Mouse (Mus musculus): Measurements from ENCODE around the gene Lrrc61. TPM values are rescaled to one million over a fixed set of nuclear protein-coding genes. Genes with fewer than 3 reads are reported as not detected.

The Lrrc61 gene
- polyA plus RNA-seq, 1 experiment from 2014 or later: 6.6 TPM

DNA sequence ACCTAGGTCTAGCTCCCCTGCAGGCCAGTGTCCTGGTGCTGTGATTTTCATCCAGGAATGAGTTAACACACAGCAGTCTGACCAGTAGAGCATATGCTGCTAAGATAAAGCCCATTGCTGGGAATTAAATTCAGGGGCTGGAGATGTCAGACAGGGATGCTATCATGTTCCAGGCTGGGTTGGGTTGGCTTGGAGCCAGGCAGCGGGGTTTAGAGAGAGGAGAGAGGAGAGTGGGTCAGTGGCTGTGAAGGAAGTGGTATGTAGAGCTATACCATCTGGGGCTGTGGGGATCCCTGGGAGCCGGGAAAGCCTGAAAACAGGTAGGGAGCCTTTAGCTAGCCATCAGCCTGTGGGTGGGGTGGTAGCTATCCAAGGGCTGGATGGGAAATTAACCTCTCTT, 23.7 kb upstream of the Lrrc61 start:
- no peak overlapping the region for H3K9ac ChIP-seq (ENCODE audit: low read depth, low read length)
- no peak overlapping the region for H3K4me2 ChIP-seq
- no peaks in the 10 kb centered on the region for H3K9me3 ChIP-seq (replicated peaks; ENCODE audit: control insufficient read depth, low read length)
- H3K27me3 ChIP-seq (ENCODE audit: control insufficient read depth, insufficient read depth, low read length): no peaks in the 10 kb centered on the region
- H3K36me3 ChIP-seq (ENCODE audit: control insufficient read depth, insufficient read depth, low read length): no peaks in the 10 kb centered on the region
- 59% methylated on average over 2 of the region's 2 CpGs for WGBS (ENCODE audit: insufficient replicate concordance)
- peaks cover 6% of the 10 kb centered on the region for H3K4me1 ChIP-seq (ENCODE audit: control insufficient read depth, insufficient read depth, low read length)
- H3K4me3 ChIP-seq (ENCODE audit: low read depth, low read length): no peak overlapping the region
- ATAC-seq (replicated peaks; ENCODE audit: insufficient number of reproducible peaks, low FRiP score, low TSS enrichment): no peak; the same call in 1 of the 2 replicates
- H3K27ac ChIP-seq (ENCODE audit: low read depth, low read length): no peak overlapping the region

DNA sequence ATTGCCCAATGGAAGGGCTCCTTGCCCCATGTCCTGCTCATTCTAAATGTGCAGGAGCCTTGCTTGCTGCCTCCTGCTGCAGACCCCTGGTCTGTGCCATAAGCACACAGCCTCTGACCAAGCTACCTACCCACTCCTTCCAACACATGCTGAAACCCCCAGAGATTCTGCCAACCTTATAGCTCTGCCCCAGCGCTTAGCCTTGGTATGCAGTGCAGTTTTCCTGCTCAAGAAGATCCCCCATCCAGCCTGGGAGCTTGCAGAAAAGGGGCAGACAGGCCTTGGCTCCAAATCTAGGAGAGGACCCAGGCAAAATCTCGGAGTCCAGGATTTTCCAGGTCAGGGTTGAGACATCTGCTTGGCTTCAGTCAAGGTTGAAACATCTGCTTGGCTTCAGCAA, 21.1 kb upstream of the Lrrc61 start:
- H3K27me3 ChIP-seq (ENCODE audit: control insufficient read depth, insufficient read depth, low read length): no peaks in the 10 kb centered on the region
- H3K27ac ChIP-seq (ENCODE audit: low read depth, low read length): no peak overlapping the region
- H3K36me3 ChIP-seq (ENCODE audit: control insufficient read depth, insufficient read depth, low read length): no peaks in the 10 kb centered on the region
- no peak overlapping the region for H3K9ac ChIP-seq (ENCODE audit: low read depth, low read length)
- 63% methylated on average over 2 of the region's 2 CpGs for WGBS (ENCODE audit: insufficient replicate concordance)
- H3K9me3 ChIP-seq (replicated peaks; ENCODE audit: control insufficient read depth, low read length): no peaks in the 10 kb centered on the region
- H3K4me3 ChIP-seq (ENCODE audit: low read depth, low read length): no peak overlapping the region
- H3K4me2 ChIP-seq: no peak overlapping the region
- no peak for ATAC-seq (replicated peaks; ENCODE audit: insufficient number of reproducible peaks, low FRiP score, low TSS enrichment)
- peaks cover 6% of the 10 kb centered on the region; the same call in 1 of the 2 replicates for H3K4me1 ChIP-seq (ENCODE audit: control insufficient read depth, insufficient read depth, low read length)

DNA sequence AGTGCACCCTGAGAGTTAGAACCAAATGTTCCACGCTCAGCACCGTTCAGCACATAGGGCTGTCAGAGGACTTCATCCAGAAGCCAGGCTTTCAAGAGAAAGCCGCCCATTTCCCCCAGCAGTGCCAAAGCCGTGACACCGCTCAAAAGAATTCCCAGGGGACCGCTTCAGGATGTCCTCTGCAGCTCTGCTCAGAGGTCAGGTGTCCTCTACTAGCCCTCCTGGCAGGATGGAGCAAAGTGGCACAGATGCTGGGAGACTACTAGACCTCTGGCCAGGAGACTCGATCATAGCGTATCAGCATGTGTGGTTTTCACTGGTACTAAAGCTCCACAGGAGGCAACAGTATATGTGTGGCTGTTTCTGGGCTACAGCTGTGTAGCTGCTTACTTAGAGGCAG, 19.7 kb upstream of the Lrrc61 start:
- ATAC-seq (replicated peaks; ENCODE audit: insufficient number of reproducible peaks, low FRiP score, low TSS enrichment): no peak
- no peaks in the 10 kb centered on the region for H3K36me3 ChIP-seq (ENCODE audit: control insufficient read depth, insufficient read depth, low read length)
- H3K4me3 ChIP-seq (ENCODE audit: low read depth, low read length): no peak overlapping the region
- 75% methylated on average over 8 of the region's 8 CpGs for WGBS (ENCODE audit: insufficient replicate concordance)
- H3K27me3 ChIP-seq (ENCODE audit: control insufficient read depth, insufficient read depth, low read length): no peaks in the 10 kb centered on the region
- H3K9me3 ChIP-seq (replicated peaks; ENCODE audit: control insufficient read depth, low read length): no peaks in the 10 kb centered on the region
- H3K27ac ChIP-seq (ENCODE audit: low read depth, low read length): no peak overlapping the region
- H3K4me1 ChIP-seq (ENCODE audit: control insufficient read depth, insufficient read depth, low read length): peaks cover 6% of the 10 kb centered on the region; the same call in 1 of the 2 replicates
- H3K4me2 ChIP-seq: no peak overlapping the region
- no peak overlapping the region for H3K9ac ChIP-seq (ENCODE audit: low read depth, low read length)

DNA sequence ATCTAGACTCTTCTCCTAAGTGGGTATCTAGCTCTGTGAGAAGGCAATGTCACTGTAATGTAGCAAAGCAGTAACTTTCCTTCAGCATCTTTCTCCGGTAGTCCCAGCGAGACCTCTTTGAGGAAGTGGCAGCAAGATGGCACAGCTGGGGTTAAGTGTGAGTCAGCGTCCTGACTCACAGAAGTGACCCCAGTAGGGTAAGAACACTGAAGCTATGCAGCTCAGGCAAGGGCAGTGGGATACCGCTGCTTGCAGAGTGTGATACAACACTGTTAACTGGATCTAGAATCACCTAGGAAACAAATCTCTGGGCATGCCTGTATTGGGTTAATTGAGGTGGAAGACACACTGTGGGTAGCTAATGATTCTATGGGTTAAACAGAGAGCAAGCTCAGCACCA, 18.5 kb upstream of the Lrrc61 start:
- no peak overlapping the region for H3K9ac ChIP-seq (ENCODE audit: low read depth, low read length)
- H3K27ac ChIP-seq (ENCODE audit: low read depth, low read length): no peak overlapping the region
- H3K9me3 ChIP-seq (replicated peaks; ENCODE audit: control insufficient read depth, low read length): no peaks in the 10 kb centered on the region
- H3K4me1 ChIP-seq (ENCODE audit: control insufficient read depth, insufficient read depth, low read length): peaks cover 3% of the 10 kb centered on the region; the same call in 1 of the 2 replicates
- no peak for ATAC-seq (replicated peaks; ENCODE audit: insufficient number of reproducible peaks, low FRiP score, low TSS enrichment)
- H3K36me3 ChIP-seq (ENCODE audit: control insufficient read depth, insufficient read depth, low read length): no peaks in the 10 kb centered on the region
- WGBS (ENCODE audit: insufficient replicate concordance): 63% methylated on average over 4 of the region's 4 CpGs
- H3K4me2 ChIP-seq: no peak overlapping the region
- H3K4me3 ChIP-seq (ENCODE audit: low read depth, low read length): no peak overlapping the region
- no peaks in the 10 kb centered on the region for H3K27me3 ChIP-seq (ENCODE audit: control insufficient read depth, insufficient read depth, low read length)

DNA sequence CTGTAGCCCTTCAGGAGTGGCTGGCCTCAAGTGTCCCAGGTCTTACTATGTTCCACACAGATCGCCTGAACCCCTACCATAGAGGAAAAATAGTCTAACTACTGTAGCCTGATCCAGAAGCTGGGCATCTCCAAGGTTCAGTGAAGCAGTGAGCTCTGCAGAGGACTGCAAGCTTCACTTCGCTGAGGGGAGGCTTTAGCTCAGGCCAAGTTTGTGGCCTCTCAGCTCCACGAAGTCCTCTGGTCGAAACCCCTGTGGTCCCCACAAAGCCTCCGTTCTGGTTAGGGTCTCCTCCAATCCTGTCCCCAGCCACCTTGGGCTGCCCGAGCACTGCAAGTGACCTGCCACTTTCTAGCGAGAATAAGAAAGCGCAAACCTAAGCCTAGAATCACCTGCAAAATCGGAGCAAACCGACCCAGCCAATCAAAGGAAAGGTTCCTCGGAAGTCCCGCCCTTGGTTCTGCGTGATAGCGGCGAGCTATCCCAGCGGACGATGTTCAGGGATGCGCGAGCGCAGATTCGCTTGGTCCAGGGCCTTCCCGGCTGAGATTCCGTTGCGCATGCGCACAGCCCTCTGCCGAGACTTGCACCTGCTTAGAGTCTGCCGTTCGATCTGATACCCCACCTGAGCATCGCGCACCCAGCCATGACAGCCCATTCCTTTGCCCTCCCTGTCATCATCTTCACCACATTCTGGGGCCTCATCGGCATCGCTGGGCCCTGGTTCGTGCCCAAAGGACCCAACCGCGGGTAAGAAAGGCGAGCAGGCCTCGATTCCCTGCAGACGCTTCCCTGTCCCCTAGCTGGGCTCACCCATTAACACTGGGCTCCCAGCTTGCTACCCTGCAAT, 17.3 kb upstream of the Lrrc61 start, which contains the start of gene Atp6v0e2:
Atp6v0e2 (plus strand) TSS at position 511 of the 850 bp plus-strand sequence.
- peak within 1 kb of the TSS; percentile 73 for H3K4me2 ChIP-seq
- ATAC-seq (replicated peaks; ENCODE audit: insufficient number of reproducible peaks, low FRiP score, low TSS enrichment): no peak; the same call in 1 of the 2 replicates
- H3K9ac ChIP-seq (ENCODE audit: low read depth, low read length): peak within 1 kb of the TSS; percentile 61
- H3K27me3 ChIP-seq (ENCODE audit: control insufficient read depth, insufficient read depth, low read length): no peaks in the 10 kb centered on the region
- 8% methylated on average over 38 of the region's 38 CpGs for WGBS (ENCODE audit: insufficient replicate concordance)
- no peaks in the 10 kb centered on the region for H3K4me1 ChIP-seq (ENCODE audit: control insufficient read depth, insufficient read depth, low read length)
- peak within 1 kb of the TSS; percentile 44 for H3K4me3 ChIP-seq (ENCODE audit: low read depth, low read length)
- no peaks in the 10 kb centered on the region for H3K36me3 ChIP-seq (ENCODE audit: control insufficient read depth, insufficient read depth, low read length)
- no peak within 1 kb of the TSS for H3K27ac ChIP-seq (ENCODE audit: low read depth, low read length)
- no peaks in the 10 kb centered on the region for H3K9me3 ChIP-seq (replicated peaks; ENCODE audit: control insufficient read depth, low read length)

DNA sequence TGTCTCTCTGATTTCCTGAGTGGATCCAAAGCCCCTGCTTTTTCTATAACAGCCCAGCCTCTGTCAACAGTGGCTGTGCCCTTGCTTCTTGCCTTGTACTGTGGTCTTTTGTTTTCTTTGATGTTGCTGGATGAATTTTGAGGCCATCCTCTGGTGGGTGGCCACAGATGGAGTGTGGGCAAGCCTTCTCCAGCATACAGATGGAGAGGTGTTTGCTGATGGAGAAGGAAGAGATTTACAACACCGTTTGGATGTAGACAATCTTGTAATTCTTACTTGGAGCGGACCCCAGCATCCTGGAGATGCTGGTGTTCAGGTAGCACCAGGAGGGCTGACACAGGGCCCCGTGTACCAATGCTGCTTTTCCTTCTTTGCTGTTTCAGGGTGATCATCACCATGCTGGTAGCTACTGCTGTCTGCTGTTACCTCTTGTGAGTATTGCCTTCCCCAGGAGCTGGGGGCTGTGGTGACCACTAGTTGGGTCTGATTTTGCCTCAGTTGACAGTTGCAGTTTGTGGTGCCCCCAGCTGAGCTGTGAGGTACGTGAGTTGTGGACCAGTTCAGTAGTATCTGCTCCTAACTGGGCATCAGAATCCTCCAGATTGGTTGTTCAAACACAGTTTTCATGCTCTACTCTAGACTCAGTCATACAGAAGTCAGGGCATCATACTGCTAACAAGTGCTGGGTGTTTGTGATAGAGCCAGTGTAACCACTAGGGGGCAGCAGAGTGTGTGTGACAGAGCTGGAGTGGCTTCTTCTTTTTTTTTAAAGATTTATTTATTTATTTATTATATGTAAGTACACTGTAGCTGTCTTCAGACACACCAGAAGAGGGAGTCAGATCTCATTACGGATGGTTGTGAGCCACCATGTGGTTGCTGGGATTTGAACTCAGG, 15.5 kb upstream of the Lrrc61 start:
- Histone ChIP-seq H3K9ac (ENCODE audit: low read depth, low read length) (no peak overlapping the region), H3K4me3 (ENCODE audit: low read depth, low read length) (no peak overlapping the region), H3K4me2 (no peak overlapping the region), H3K4me1 (ENCODE audit: control insufficient read depth, insufficient read depth, low read length) (no peaks in the 10 kb centered on the region), H3K9me3 (replicated peaks; ENCODE audit: control insufficient read depth, low read length) (no peaks in the 10 kb centered on the region), H3K27me3 (ENCODE audit: control insufficient read depth, insufficient read depth, low read length) (no peaks in the 10 kb centered on the region), H3K27ac (ENCODE audit: low read depth, low read length) (no peak overlapping the region), H3K36me3 (ENCODE audit: control insufficient read depth, insufficient read depth, low read length) (no peaks in the 10 kb centered on the region)
- ATAC-seq (replicated peaks; ENCODE audit: insufficient number of reproducible peaks, low FRiP score, low TSS enrichment): no peak
- 65% methylated on average over 5 of the region's 5 CpGs for WGBS (ENCODE audit: insufficient replicate concordance)

DNA sequence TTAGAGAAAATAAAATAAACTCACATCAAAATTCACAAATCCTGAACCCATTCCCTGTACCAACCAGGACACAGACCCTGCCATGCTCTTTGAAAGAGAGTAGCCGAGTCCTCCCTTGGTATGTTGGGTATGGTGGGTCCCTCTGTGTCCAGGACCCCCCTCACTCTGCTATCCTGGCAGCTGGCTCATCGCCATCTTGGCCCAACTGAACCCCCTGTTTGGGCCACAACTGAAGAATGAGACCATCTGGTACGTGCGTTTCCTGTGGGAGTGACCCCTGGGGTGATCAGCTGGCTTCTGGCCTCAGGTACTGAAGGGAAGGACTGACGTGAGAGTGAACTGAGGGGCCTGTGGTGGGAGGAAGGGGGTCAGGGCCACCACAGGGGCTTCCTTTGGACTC, 14.7 kb upstream of the Lrrc61 start:
- no peak overlapping the region for H3K4me2 ChIP-seq
- H3K27ac ChIP-seq (ENCODE audit: low read depth, low read length): no peak overlapping the region
- no peak overlapping the region for H3K4me3 ChIP-seq (ENCODE audit: low read depth, low read length)
- ATAC-seq (replicated peaks; ENCODE audit: insufficient number of reproducible peaks, low FRiP score, low TSS enrichment): no peak
- H3K36me3 ChIP-seq (ENCODE audit: control insufficient read depth, insufficient read depth, low read length): no peaks in the 10 kb centered on the region
- WGBS (ENCODE audit: insufficient replicate concordance): 68% methylated on average over 5 of the region's 5 CpGs
- H3K9ac ChIP-seq (ENCODE audit: low read depth, low read length): no peak overlapping the region
- no peaks in the 10 kb centered on the region for H3K27me3 ChIP-seq (ENCODE audit: control insufficient read depth, insufficient read depth, low read length)
- no peaks in the 10 kb centered on the region for H3K4me1 ChIP-seq (ENCODE audit: control insufficient read depth, insufficient read depth, low read length)
- no peaks in the 10 kb centered on the region for H3K9me3 ChIP-seq (replicated peaks; ENCODE audit: control insufficient read depth, low read length)

DNA sequence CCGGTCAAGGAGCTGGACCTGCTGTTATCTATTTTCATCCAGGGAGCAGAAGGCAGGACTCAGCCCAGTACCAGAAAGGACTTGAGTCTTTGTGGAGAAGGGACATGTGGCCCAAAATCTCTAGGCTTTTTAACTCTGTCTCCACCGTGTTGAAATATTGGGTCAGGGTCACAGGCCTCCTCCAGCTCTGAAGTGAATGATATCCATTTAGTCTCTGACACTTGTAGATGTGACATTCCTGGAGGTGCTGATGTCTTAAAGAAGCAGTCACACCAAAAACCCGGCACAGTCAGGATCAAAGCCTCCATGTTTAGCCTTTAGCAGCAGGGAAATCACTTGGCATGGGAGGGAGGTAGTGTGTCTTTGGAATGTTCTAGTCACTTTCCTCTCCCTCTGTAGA, 13.9 kb upstream of the Lrrc61 start:
- Histone ChIP-seq H3K36me3 (ENCODE audit: control insufficient read depth, insufficient read depth, low read length) (no peaks in the 10 kb centered on the region), H3K9me3 (replicated peaks; ENCODE audit: control insufficient read depth, low read length) (no peaks in the 10 kb centered on the region), H3K4me2 (no peak overlapping the region), H3K4me3 (ENCODE audit: low read depth, low read length) (no peak overlapping the region), H3K4me1 (ENCODE audit: control insufficient read depth, insufficient read depth, low read length) (no peaks in the 10 kb centered on the region), H3K27me3 (ENCODE audit: control insufficient read depth, insufficient read depth, low read length) (no peaks in the 10 kb centered on the region), H3K27ac (ENCODE audit: low read depth, low read length) (no peak overlapping the region), H3K9ac (ENCODE audit: low read depth, low read length) (no peak overlapping the region)
- 35% methylated on average over 3 of the region's 3 CpGs for WGBS (ENCODE audit: insufficient replicate concordance)
- no peak for ATAC-seq (replicated peaks; ENCODE audit: insufficient number of reproducible peaks, low FRiP score, low TSS enrichment)
